8 mouse cellular contexts compared by ENCODE assay signal in the genomic region with DNA sequence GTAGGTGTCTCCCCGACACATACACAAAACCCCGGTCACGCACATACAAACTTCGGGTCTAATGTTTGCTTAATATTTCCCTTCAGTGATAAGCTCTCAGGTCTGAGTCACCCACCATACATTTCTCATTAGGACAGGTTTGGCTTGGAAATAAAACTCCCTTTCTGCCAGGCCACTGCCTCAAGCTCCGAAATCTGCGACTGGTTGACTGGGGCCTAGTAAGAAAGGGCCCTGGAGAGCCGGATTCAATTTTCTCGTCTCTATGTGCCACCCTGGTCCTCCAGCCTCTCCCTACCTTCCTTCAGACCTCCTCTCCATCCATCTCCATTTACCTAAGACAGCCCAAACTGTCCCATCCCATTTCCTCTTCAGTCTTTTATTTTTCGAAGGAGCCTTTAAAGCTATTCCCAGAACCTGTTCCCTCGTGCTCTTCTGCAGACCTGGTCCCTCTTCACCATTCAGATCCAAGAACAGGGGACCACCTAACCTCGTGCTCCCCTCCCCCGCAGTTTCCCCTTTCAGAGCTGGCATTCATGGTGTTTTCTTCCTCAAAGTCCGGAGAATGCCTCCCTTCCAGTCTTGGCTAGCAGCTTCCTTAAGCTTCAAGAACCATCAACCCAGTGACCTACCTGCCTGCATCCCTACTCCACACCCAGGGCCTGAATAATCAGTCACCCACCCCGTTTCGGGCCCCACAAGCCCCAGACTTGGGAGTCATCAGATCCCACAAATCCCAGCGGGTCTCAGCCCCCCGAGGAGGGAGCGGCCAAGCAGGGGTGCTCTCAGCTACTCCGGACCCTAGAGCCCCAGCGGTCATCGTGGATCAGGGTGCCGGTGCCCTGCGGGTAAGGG. TPM values are rescaled to one million over a fixed set of nuclear protein-coding genes. Genes with fewer than 3 reads are reported as not detected.
DNase-seq lines count a peak whose midpoint lies in the region; TF ChIP-seq lines count a peak whose summit lies in the region.

No protein-coding gene starts in this region.

- no peak for TF ChIP-seq CTCF in testis, adult 2 months (IDR thresholded peaks at IDR 0.05; ENCODE audit: control insufficient read depth, insufficient read depth, insufficient replicate concordance, low read depth, low read length)

- H3K4me3 ChIP-seq in testis, adult 2 months (ENCODE audit: control insufficient read depth, low read depth, low read length): peak overlapping the region; percentile 79

- H3K27me3 ChIP-seq in testis, adult 2 months (ENCODE audit: control insufficient read depth, insufficient read depth, low read length): no peaks in the 10 kb centered on the region

- peak; percentile 59 for DNase-seq in cerebellum, adult 11-12 months
- DNase-seq in cerebellum, adult 11 months: no peak
- no peak for DNase-seq in testis, postnatal 10 days (ENCODE audit: low spot score)
- DNase-seq in heart, postnatal 4 days: peak; percentile 42
- peak; percentile 50 for DNase-seq in mesoderm, embryonic 11.5 days (ENCODE audit: low read depth, low spot score)
- no peak for DNase-seq in layer of hippocampus, adult 8-10 months (ENCODE audit: low spot score in 2 of 2)
- no peak for DNase-seq in thymus, postnatal 0 days (ENCODE audit: low spot score)

- peaks cover 13% of the 10 kb centered on the region for H3K4me1 ChIP-seq in testis, adult 2 months (ENCODE audit: control insufficient read depth, insufficient read depth, low read length)

- no peak overlapping the region for H3K27ac ChIP-seq in testis, adult 2 months (ENCODE audit: control insufficient read depth, insufficient read depth, low read depth, low read length)

- H3K36me3 ChIP-seq in testis, adult 2 months (ENCODE audit: control insufficient read depth, insufficient read depth, low read length): no peaks in the 10 kb centered on the region

- no peak for TF ChIP-seq POLR2A in testis, adult 2 months (IDR thresholded peaks at IDR 0.05; ENCODE audit: control insufficient read depth, low read depth, low read length)

RNA-seq across cellular contexts. Expression of gene Cd276, which starts 1.0 kb away (rescaled TPM):
- polyA plus RNA-seq in testis, adult 2 months (2012; rRNA removed): 0.61 and 1.3 TPM in 2 replicates
- 10 to 100 TPM; 35.9 to 39.8 TPM for total RNA-seq in heart, postnatal 4 days (2021)
- total RNA-seq in layer of hippocampus, adult 8-10 months (2022): 1 to 10 TPM; 6.7 to 8.6 (median 7.7) TPM
- polyA plus RNA-seq in thymus, postnatal 0 days (2015; fragmentation: Nextera tagmentation; extraction: Ambion mirVana): 2.6 and 2.9 TPM in 2 replicates

RNA-seq across cellular contexts. Expression of gene Nptn, which starts 27.8 kb away (rescaled TPM):
- polyA plus RNA-seq in testis, adult 2 months (2012; rRNA removed): 80.2 and 87.0 TPM in 2 replicates
- total RNA-seq in heart, postnatal 4 days (2021): 100 to 1,000 TPM; 194 to 206 TPM
- 100 to 1,000 TPM; 672 to 816 (median 749) TPM for total RNA-seq in layer of hippocampus, adult 8-10 months (2022)
- polyA plus RNA-seq in thymus, postnatal 0 days (2015; fragmentation: Nextera tagmentation; extraction: Ambion mirVana): 88.2 and 96.4 TPM in 2 replicates

Comparison
In these comparisons a context has a peak if more than half of its experiments do, and no peak if none do; other contexts are left out.
1. DNase-seq: peak in cerebellum, adult 11-12 months (single experiment), heart, postnatal 4 days (single experiment) and mesoderm, embryonic 11.5 days (single experiment); none in cerebellum, adult 11 months (single experiment), testis, postnatal 10 days (single experiment), layer of hippocampus, adult 8-10 months (0 of 2) and thymus, postnatal 0 days (single experiment).